Mouse (Mus musculus) layer of hippocampus, postnatal 10 days (tissue): ENCODE results near the gene Nav2. TPM values are rescaled to one million over a fixed set of nuclear protein-coding genes. Genes with fewer than 3 reads are reported as not detected.

Experiments used
- DNase-seq, 2 experiments: peaks; one replicate each; pipeline ENCODE4 v3.0.0; 2021; ENCODE audit warnings: low spot score in 2 of 2
- total RNA-seq, 2 experiments: library from RNA; stranded (reverse); gene quantifications; 2 replicates each; pipeline ENCODE4 v1.2.3; 2021

The Nav2 gene
- total RNA-seq, 2 experiments from 2014 or later: 103 to 126 TPM

- DNase-seq: no peak
These were observed 728.1 kb downstream of the Nav2 start, which contains the start of gene Dbx1 for GRCm38 (mm10) chr7:49636491-49637115. TSS of gene Dbx1 (minus strand) at chr7:49636849.

- DNase-seq: no peak
These were observed 728.8 kb downstream of the Nav2 start for GRCm38 (mm10) chr7:49637281-49637680.

GRCm38 (mm10) chr7:49637851-49638663 lies 729.5 kb downstream of the Nav2 start:
- no peak for DNase-seq

- no peak for DNase-seq
These were observed 730.6 kb downstream of the Nav2 start for GRCm38 (mm10) chr7:49638941-49639776.

- no peak for DNase-seq
These were observed 731.6 kb downstream of the Nav2 start for GRCm38 (mm10) chr7:49639864-49640708.

GRCm38 (mm10) chr7:49640709-49641305 lies 732.3 kb downstream of the Nav2 start:
- no peak for DNase-seq

Other genes with a start within 250 kb of the Nav2 start
- gene Zdhhc13, start 119.7 kb upstream of the Nav2 start, total RNA-seq: 10 to 100 TPM; 24.0 to 36.3 TPM
- not detected for gene Csrp3, start 60.7 kb upstream of the Nav2 start, total RNA-seq
- 1 to 10 TPM; 1.3 to 2.4 TPM for gene E2f8, start 27.1 kb upstream of the Nav2 start, total RNA-seq